In the genomic region with DNA sequence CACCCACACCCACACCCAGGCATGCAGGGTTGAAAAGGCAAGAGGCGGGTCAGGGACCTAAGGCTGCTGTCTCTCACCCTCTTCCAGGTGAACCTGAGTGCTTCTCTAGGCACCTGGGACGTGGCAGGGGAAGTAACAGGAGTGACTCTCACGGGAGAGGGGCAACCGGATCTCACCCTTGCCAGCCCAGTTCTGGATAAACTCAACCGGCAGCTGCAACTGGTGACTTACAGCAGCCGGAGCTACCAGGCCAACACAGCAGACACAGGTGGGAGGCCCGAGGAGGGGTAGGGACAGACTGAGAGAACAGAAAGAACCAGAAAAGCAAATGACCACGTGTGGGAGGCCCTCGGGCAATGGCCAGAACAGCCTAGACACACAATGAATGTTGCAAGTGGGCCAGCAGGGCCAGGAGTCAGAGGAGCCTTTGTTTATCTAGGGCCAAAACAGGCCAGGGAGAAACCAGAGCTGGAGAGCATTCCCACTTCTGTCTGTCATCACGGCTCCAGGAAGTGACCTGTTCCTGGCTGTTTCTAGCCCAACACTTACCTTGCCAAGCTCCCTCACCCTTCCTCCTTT, we compare ENCODE assay signal across 8 mouse cellular contexts. TPM values are rescaled to one million over a fixed set of nuclear protein-coding genes. Genes with fewer than 3 reads are reported as not detected.
DNase-seq lines count a peak whose midpoint lies in the region; ATAC-seq and TF ChIP-seq lines count a peak whose summit lies in the region.

No protein-coding gene starts in this region.

- H3K9me3 ChIP-seq in midbrain, embryonic 16.5 days (replicated peaks; ENCODE audit: control insufficient read depth, low read length, poor library complexity, severe bottlenecking), result no peaks in the 10 kb centered on the region

- H3K36me3 ChIP-seq in midbrain, embryonic 16.5 days (ENCODE audit: control insufficient read depth, insufficient read depth, low read length), result peaks cover 10% of the 10 kb centered on the region; the same call in 1 of the 2 replicates

- ATAC-seq in midbrain, embryonic 16.5 days, result no peak
- no peak for ATAC-seq in monocyte, adult 5-6 weeks (replicated peaks; ENCODE audit: insufficient number of reproducible peaks, low FRiP score, low TSS enrichment, poor library complexity, severe bottlenecking)

- H3K4me3 ChIP-seq in bone marrow, adult 2 months (replicated peaks; ENCODE audit: control insufficient read depth, low read depth, low read length), result peak overlapping the region; percentile 38
- no peak overlapping the region for H3K4me3 ChIP-seq in midbrain, embryonic 16.5 days (ENCODE audit: low read depth, low read length)

- peak overlapping the region; percentile 3; the same call in 1 of the 2 replicates for H3K4me2 ChIP-seq in midbrain, embryonic 16.5 days (ENCODE audit: low read length)

- H3K27ac ChIP-seq in bone marrow, adult 2 months (ENCODE audit: control insufficient read depth, insufficient read depth, low read depth, low read length, poor library complexity), result peak overlapping the region; percentile 57
- H3K27ac ChIP-seq in midbrain, embryonic 16.5 days (ENCODE audit: low read length), result no peak overlapping the region

- peak; percentile 9 to 12 for DNase-seq in layer of hippocampus, postnatal 25 days (ENCODE audit: extremely low spot score in 1 of 2, low spot score in 1 of 2)
- DNase-seq in layer of hippocampus, postnatal 10 days (ENCODE audit: low spot score in 2 of 2), result no peak
- DNase-seq in induced T-regulatory cell, adult 2 months (ENCODE audit: low read depth), result peak; percentile 49
- no peak for DNase-seq in left cerebral cortex, adult 18-20 months (ENCODE audit: low spot score in 2 of 2)
- DNase-seq in urinary bladder, postnatal 4 days (ENCODE audit: low spot score in 2 of 2), result no peak

- peaks cover 13% of the 10 kb centered on the region for H3K27me3 ChIP-seq in midbrain, embryonic 16.5 days (ENCODE audit: control insufficient read depth, insufficient read depth, low read depth, low read length)

- H3K9ac ChIP-seq in midbrain, embryonic 16.5 days (ENCODE audit: low read depth, low read length), result no peak overlapping the region

- no peak for TF ChIP-seq POLR2A in bone marrow, adult 2 months (IDR thresholded peaks at IDR 0.05; ENCODE audit: borderline replicate concordance, control insufficient read depth, low read depth, low read length)

- TF ChIP-seq CTCF in bone marrow, adult 2 months (IDR thresholded peaks at IDR 0.05; ENCODE audit: control insufficient read depth, insufficient read depth, low read length), result no peak

- peaks cover 7% of the 10 kb centered on the region; the same call in 1 of the 2 replicates for H3K4me1 ChIP-seq in bone marrow, adult 2 months (ENCODE audit: control insufficient read depth, insufficient read depth, low read length)
- H3K4me1 ChIP-seq in midbrain, embryonic 16.5 days (ENCODE audit: control insufficient read depth, insufficient read depth, low read length), result peaks cover 21% of the 10 kb centered on the region

- WGBS in bone marrow, adult 2 months, result 46% methylated on average over 10 of the region's 10 CpGs
- WGBS in midbrain, embryonic 16.5 days, result 58% methylated on average over 10 of the region's 10 CpGs

RNA-seq across cellular contexts. Expression of a gene that starts 2.7 kb away (rescaled TPM):
- 100 to 1,000 TPM; 113 to 114 TPM for total RNA-seq in layer of hippocampus, postnatal 25 days (2021)
- 100 to 1,000 TPM; 107 to 116 TPM for total RNA-seq in layer of hippocampus, postnatal 10 days (2021)
- 26.4 and 54.8 TPM in 2 replicates for polyA plus RNA-seq in bone marrow, adult 2 months (2011; ENCODE audit: insufficient read depth, insufficient read length, low replicate concordance, missing spikeins)
- 60.7 and 71.7 TPM in 2 replicates for polyA plus RNA-seq in midbrain, embryonic 16.5 days (2015; fragmentation: Nextera tagmentation; extraction: Ambion mirVana)
- 166 to 275 TPM (median 211 TPM) in 3 replicates for total RNA-seq in monocyte, adult 5-6 weeks (2017)
- total RNA-seq in left cerebral cortex, adult 18-20 months (2021), result 100 to 1,000 TPM; 119 to 130 TPM

RNA-seq across cellular contexts. Expression of a gene that starts 12.7 kb away (rescaled TPM):
- total RNA-seq in layer of hippocampus, postnatal 25 days (2021), result 10 to 100 TPM; 10.5 to 25.1 TPM
- 1 to 10 TPM; 2.0 to 2.6 TPM for total RNA-seq in layer of hippocampus, postnatal 10 days (2021)
- polyA plus RNA-seq in bone marrow, adult 2 months (2011; ENCODE audit: insufficient read depth, insufficient read length, low replicate concordance, missing spikeins), result not detected in 2 replicates
- polyA plus RNA-seq in midbrain, embryonic 16.5 days (2015; fragmentation: Nextera tagmentation; extraction: Ambion mirVana), result 1.1 and 1.2 TPM in 2 replicates
- total RNA-seq in monocyte, adult 5-6 weeks (2017), result 3.2 to 4.2 TPM (median 3.5 TPM) in 3 replicates
- total RNA-seq in left cerebral cortex, adult 18-20 months (2021), result 1 to 10 TPM; 4.3 to 4.6 TPM

RNA-seq across cellular contexts. Expression of a gene that starts 22.2 kb away (rescaled TPM):
- 100 to 1,000 TPM; 295 to 338 TPM for total RNA-seq in layer of hippocampus, postnatal 25 days (2021)
- total RNA-seq in layer of hippocampus, postnatal 10 days (2021), result 100 to 1,000 TPM; 125 to 132 TPM
- polyA plus RNA-seq in bone marrow, adult 2 months (2011; ENCODE audit: insufficient read depth, insufficient read length, low replicate concordance, missing spikeins), result 9.9 and 25.0 TPM in 2 replicates
- 19.6 and 20.2 TPM in 2 replicates for polyA plus RNA-seq in midbrain, embryonic 16.5 days (2015; fragmentation: Nextera tagmentation; extraction: Ambion mirVana)
- total RNA-seq in monocyte, adult 5-6 weeks (2017), result 1.9 TPM in 1 of 3 replicates, not detected in the others
- total RNA-seq in left cerebral cortex, adult 18-20 months (2021), result 100 to 1,000 TPM; 163 to 215 TPM

RNA-seq across cellular contexts. Expression of a gene that starts 27.8 kb away (rescaled TPM):
- total RNA-seq in layer of hippocampus, postnatal 25 days (2021), result 100 to 1,000 TPM; 210 to 243 TPM
- total RNA-seq in layer of hippocampus, postnatal 10 days (2021), result 100 to 1,000 TPM; 187 to 203 TPM
- polyA plus RNA-seq in bone marrow, adult 2 months (2011; ENCODE audit: insufficient read depth, insufficient read length, low replicate concordance, missing spikeins), result 58.4 and 78.7 TPM in 2 replicates
- 254 and 255 TPM in 2 replicates for polyA plus RNA-seq in midbrain, embryonic 16.5 days (2015; fragmentation: Nextera tagmentation; extraction: Ambion mirVana)
- 3.8 to 17.3 TPM (median 8.8 TPM) in 3 replicates for total RNA-seq in monocyte, adult 5-6 weeks (2017)
- 100 to 1,000 TPM; 198 to 222 TPM for total RNA-seq in left cerebral cortex, adult 18-20 months (2021)

RNA-seq across cellular contexts. Expression of a gene that starts 43.7 kb away (rescaled TPM):
- total RNA-seq in layer of hippocampus, postnatal 25 days (2021), result 10 to 100 TPM; 92.7 to 98.9 TPM
- 10 to 100 TPM; 38.3 to 38.4 TPM for total RNA-seq in layer of hippocampus, postnatal 10 days (2021)
- polyA plus RNA-seq in bone marrow, adult 2 months (2011; ENCODE audit: insufficient read depth, insufficient read length, low replicate concordance, missing spikeins), result 18.1 and 24.9 TPM in 2 replicates
- polyA plus RNA-seq in midbrain, embryonic 16.5 days (2015; fragmentation: Nextera tagmentation; extraction: Ambion mirVana), result 16.9 and 18.4 TPM in 2 replicates
- 15.7 to 32.0 TPM (median 21.5 TPM) in 3 replicates for total RNA-seq in monocyte, adult 5-6 weeks (2017)
- total RNA-seq in left cerebral cortex, adult 18-20 months (2021), result 100 to 1,000 TPM; 116 to 121 TPM

Comparison
In these comparisons a context has a peak if more than half of its experiments do, and no peak if none do; other contexts are left out.
1. DNase-seq: peak in layer of hippocampus, postnatal 25 days (2 of 2) and induced T-regulatory cell, adult 2 months (single experiment); none in layer of hippocampus, postnatal 10 days (0 of 2), left cerebral cortex, adult 18-20 months (0 of 2) and urinary bladder, postnatal 4 days (0 of 2).
2. RNA of a gene that starts 22.2 kb away (total RNA-seq): 295 to 338 TPM in layer of hippocampus, postnatal 25 days, 163 to 215 TPM in left cerebral cortex, adult 18-20 months and 125 to 132 TPM in layer of hippocampus, postnatal 10 days; 1.9 TPM in monocyte, adult 5-6 weeks; every median in the first group is over 10 times any median in the second.